8 mouse cellular contexts compared by ENCODE assay signal in genomic region chr1:89183261-89183831, GRCm38 (mm10).
A peak's percentile ranks its signal among the peaks of the same experiment; 100 is the strongest.
DNase-seq lines count a peak whose midpoint lies in the region; ATAC-seq and TF ChIP-seq lines count a peak whose summit lies in the region.

No protein-coding gene starts in this region.

- peak overlapping the region; percentile 61; the same call in 1 of the 2 replicates for H3K27ac ChIP-seq in layer of hippocampus, adult 2 months
- peak overlapping the region; percentile 70 for H3K27ac ChIP-seq in forebrain, postnatal 0 days (ENCODE audit: low read depth, low read length)
- 0 out of 2 replicates have a peak overlapping the region, but pooled peaks have one; percentile 20 for H3K27ac ChIP-seq in hindbrain, postnatal 0 days
- H3K27ac ChIP-seq in midbrain, embryonic 14.5 days (replicated peaks; ENCODE audit: low read depth, low read length): no peak overlapping the region
- no peak overlapping the region for H3K27ac ChIP-seq in left cerebral cortex, adult 2 months

- H3K4me2 ChIP-seq in forebrain, postnatal 0 days (ENCODE audit: low read depth): peak overlapping the region; percentile 24; the same call in 1 of the 2 replicates
- H3K4me2 ChIP-seq in hindbrain, postnatal 0 days (ENCODE audit: low read depth, low read length): peak overlapping the region; percentile 35
- peak overlapping the region; percentile 3 for H3K4me2 ChIP-seq in midbrain, embryonic 14.5 days (ENCODE audit: low read length)

- intact Hi-C loops in left cerebral cortex, postnatal 25 days (cut with DNase I): no loop called here
- intact Hi-C loops in left cerebral cortex, adult 2 months (cut with DNase I): loop anchor here (10.0 kb wide), 1 partner anchor 249 kb away; no protein-coding TSS in a partner anchor

- peaks cover 6% of the 10 kb centered on the region for H3K4me1 ChIP-seq in forebrain, postnatal 0 days (ENCODE audit: insufficient read depth)
- H3K4me1 ChIP-seq in hindbrain, postnatal 0 days (ENCODE audit: insufficient read depth, low read length): peaks cover 9% of the 10 kb centered on the region
- peaks cover 18% of the 10 kb centered on the region; the same call in 1 of the 2 replicates for H3K4me1 ChIP-seq in midbrain, embryonic 14.5 days (ENCODE audit: control insufficient read depth, insufficient read depth, low read length)

- 3% methylated on average over 9 of the region's 9 CpGs for WGBS in forebrain, postnatal 0 days
- WGBS in hindbrain, postnatal 0 days: 6% methylated on average over 9 of the region's 9 CpGs
- 1% methylated on average over 9 of the region's 9 CpGs for WGBS in midbrain, embryonic 14.5 days

- H3K27me3 ChIP-seq in forebrain, postnatal 0 days (ENCODE audit: insufficient read depth, low read length): no peaks in the 10 kb centered on the region
- no peaks in the 10 kb centered on the region for H3K27me3 ChIP-seq in hindbrain, postnatal 0 days (ENCODE audit: insufficient read depth, low read length)
- no peaks in the 10 kb centered on the region for H3K27me3 ChIP-seq in midbrain, embryonic 14.5 days (ENCODE audit: control insufficient read depth, insufficient read depth, low read length)

- H3K36me3 ChIP-seq in forebrain, postnatal 0 days (ENCODE audit: insufficient read depth): no peaks in the 10 kb centered on the region
- H3K36me3 ChIP-seq in hindbrain, postnatal 0 days (ENCODE audit: insufficient read depth, low read length): no peaks in the 10 kb centered on the region
- no peaks in the 10 kb centered on the region for H3K36me3 ChIP-seq in midbrain, embryonic 14.5 days (ENCODE audit: control insufficient read depth, insufficient read depth, low read length)

- H3K9me3 ChIP-seq in forebrain, postnatal 0 days (ENCODE audit: low read length): peaks cover 2% of the 10 kb centered on the region; the same call in 1 of the 2 replicates
- H3K9me3 ChIP-seq in hindbrain, postnatal 0 days (ENCODE audit: low read length): no peaks in the 10 kb centered on the region
- H3K9me3 ChIP-seq in midbrain, embryonic 14.5 days (ENCODE audit: control insufficient read depth, low read length): no peaks in the 10 kb centered on the region

- H3K4me3 ChIP-seq in layer of hippocampus, adult 2 months: no peak overlapping the region
- no peak overlapping the region for H3K4me3 ChIP-seq in forebrain, postnatal 0 days (ENCODE audit: low read depth, low read length)
- no peak overlapping the region for H3K4me3 ChIP-seq in hindbrain, postnatal 0 days (ENCODE audit: low read length)
- H3K4me3 ChIP-seq in midbrain, embryonic 14.5 days (replicated peaks; ENCODE audit: low read depth, low read length): no peak overlapping the region
- H3K4me3 ChIP-seq in left cerebral cortex, adult 2 months: no peak overlapping the region

- H3K9ac ChIP-seq in forebrain, postnatal 0 days: 0 out of 2 replicates have a peak overlapping the region, but pooled peaks have one; percentile 6
- H3K9ac ChIP-seq in hindbrain, postnatal 0 days (replicated peaks; ENCODE audit: low read length): no peak overlapping the region; the same call in 1 of the 2 replicates
- H3K9ac ChIP-seq in midbrain, embryonic 14.5 days (replicated peaks; ENCODE audit: low read length): no peak overlapping the region

- ATAC-seq in forebrain, postnatal 0 days: peak; percentile 91
- ATAC-seq in hindbrain, postnatal 0 days: peak; percentile 79
- ATAC-seq in midbrain, embryonic 14.5 days (ENCODE audit: low FRiP score, low TSS enrichment): peak; percentile 68; the same call in 1 of the 2 replicates

- TF ChIP-seq CTCF in layer of hippocampus, adult 2 months (conservative IDR thresholded peaks at IDR 0.05): no peak
- TF ChIP-seq CTCF in forebrain, postnatal 0 days (IDR thresholded peaks at IDR 0.05; ENCODE audit: low read depth): no peak
- no peak for TF ChIP-seq CTCF in hindbrain, postnatal 0 days (IDR thresholded peaks at IDR 0.05; ENCODE audit: low read depth)
- no peak for TF ChIP-seq CTCF in left cerebral cortex, adult 2 months (IDR thresholded peaks at IDR 0.05)

- DNase-seq in layer of hippocampus, adult 2 months (ENCODE audit: low spot score in 2 of 2): no peak
- DNase-seq in layer of hippocampus, adult 8-10 months (ENCODE audit: low spot score in 2 of 2): no peak
- peak; percentile 72 for DNase-seq in forebrain, postnatal 0 days
- DNase-seq in hindbrain, postnatal 0 days (ENCODE audit: low spot score): peak; percentile 62
- DNase-seq in midbrain, embryonic 14.5 days: peak; percentile 78
- DNase-seq in left cerebral cortex, postnatal 25 days (ENCODE audit: low spot score in 2 of 2): no peak
- DNase-seq in left cerebral cortex, adult 2 months (ENCODE audit: extremely low spot score in 1 of 2, low spot score in 2 of 2): no peak
- no peak for DNase-seq in spleen, postnatal 10 days (ENCODE audit: low spot score in 2 of 2)

Comparison
In these comparisons a context has a peak if more than half of its experiments do, and no peak if none do; other contexts are left out.
1. DNase-seq: peak in forebrain, postnatal 0 days (single experiment), hindbrain, postnatal 0 days (single experiment) and midbrain, embryonic 14.5 days (single experiment); none in layer of hippocampus, adult 2 months (0 of 2), layer of hippocampus, adult 8-10 months (0 of 2), left cerebral cortex, postnatal 25 days (0 of 2), left cerebral cortex, adult 2 months (0 of 2) and spleen, postnatal 10 days (0 of 2).
2. H3K27ac ChIP-seq: peak in layer of hippocampus, adult 2 months (single experiment), forebrain, postnatal 0 days (single experiment) and hindbrain, postnatal 0 days (single experiment); none in midbrain, embryonic 14.5 days (single experiment) and left cerebral cortex, adult 2 months (single experiment).
3. Peak in every context shown above with its lines, with median percentiles within 50 percentile points of each other: ATAC-seq and H3K4me2 ChIP-seq.